Mouse (Mus musculus) forebrain, embryonic 11.5 days (tissue): ENCODE measurements around the gene Vps52. TPM values are rescaled to one million over a fixed set of nuclear protein-coding genes. Genes with fewer than 3 reads are reported as not detected.
A peak's percentile ranks its signal among the peaks of the same experiment; 100 is the strongest.
"Not testable (repeated sequence)": the region's sequence is repeated elsewhere in the genome, so short reads cannot be mapped to it uniquely, and the experiment has no call there.

ENCODE experiments used
- ATAC-seq: fragments of 200-750 bp; cut with Nextera tagmentation; replicated peaks from 2 replicates; pipeline ENCODE4 v1.8.0; 2017; ENCODE audit warnings: moderate TSS enrichment; ENCODE audit not compliant: low FRiP score
- DNase-seq: peaks from one replicate; pipeline ENCODE4 v3.0.0-alpha.2; 2017; ENCODE audit warnings: low spot score
- H3K27ac ChIP-seq: fragments of 300-500 bp; sonication (generic); 2 replicates; pipeline ENCODE4 v1.5.1; 2014; ENCODE audit warnings: low read depth, low read length
- H3K27me3 ChIP-seq: fragments of 300-500 bp; sonication (generic); 2 replicates; pipeline ENCODE4 v1.6.1; 2014; ENCODE audit warnings: mild to moderate bottlenecking, low read length, mixed read lengths; ENCODE audit not compliant: control insufficient read depth, insufficient read depth
- H3K36me3 ChIP-seq: fragments of 300-500 bp; sonication (generic); 2 replicates; pipeline ENCODE4 v1.6.1; 2014; ENCODE audit warnings: mild to moderate bottlenecking, low read length, moderate library complexity, mixed read lengths; ENCODE audit not compliant: control insufficient read depth, insufficient read depth
- H3K4me1 ChIP-seq: fragments of 300-500 bp; sonication (generic); replicated peaks from 2 replicates; pipeline ENCODE4 v1.6.1; 2014; ENCODE audit warnings: low read length, mixed read lengths; ENCODE audit not compliant: control insufficient read depth, insufficient read depth
- H3K4me2 ChIP-seq: fragments of 300-500 bp; sonication (generic); 2 replicates; pipeline ENCODE4 v1.6.1; 2014; ENCODE audit warnings: low read depth, mild to moderate bottlenecking, low read length, moderate library complexity, mixed read lengths; ENCODE audit not compliant: severe bottlenecking
- H3K4me3 ChIP-seq: fragments of 300-500 bp; sonication (generic); 2 replicates; pipeline ENCODE4 v1.5.1; 2014; ENCODE audit warnings: low read depth, low read length
- H3K9ac ChIP-seq: fragments of 300-500 bp; sonication (generic); 2 replicates; pipeline ENCODE4 v1.6.1; 2014; ENCODE audit warnings: low read length
- H3K9me3 ChIP-seq: fragments of 300-500 bp; sonication (generic); 2 replicates; pipeline ENCODE4 v1.6.1; 2016; ENCODE audit warnings: low read length, mixed read lengths; ENCODE audit not compliant: control insufficient read depth
- WGBS: fragments of 180-500 bp; shearing (Covaris S2); extraction: QIAGEN DNeasy Blood & Tissue Kit; methylation state at CpG from one replicate; pipeline ENCODE4 v1.1.7; 2014; 5-methylcytosine and 5-hydroxymethylcytosine counted together
- polyA plus RNA-seq: library from polyadenylated mRNA; unstranded; fragments of >200 nt; fragmentation: Nextera tagmentation; extraction: Ambion mirVana; gene quantifications from 2 replicates; pipeline ENCODE4 v1.2.1, GENCODE M21; 2014

Vps52 gene
- polyA plus RNA-seq, 1 experiment from 2014 or later: 46.8 TPM

DNA sequence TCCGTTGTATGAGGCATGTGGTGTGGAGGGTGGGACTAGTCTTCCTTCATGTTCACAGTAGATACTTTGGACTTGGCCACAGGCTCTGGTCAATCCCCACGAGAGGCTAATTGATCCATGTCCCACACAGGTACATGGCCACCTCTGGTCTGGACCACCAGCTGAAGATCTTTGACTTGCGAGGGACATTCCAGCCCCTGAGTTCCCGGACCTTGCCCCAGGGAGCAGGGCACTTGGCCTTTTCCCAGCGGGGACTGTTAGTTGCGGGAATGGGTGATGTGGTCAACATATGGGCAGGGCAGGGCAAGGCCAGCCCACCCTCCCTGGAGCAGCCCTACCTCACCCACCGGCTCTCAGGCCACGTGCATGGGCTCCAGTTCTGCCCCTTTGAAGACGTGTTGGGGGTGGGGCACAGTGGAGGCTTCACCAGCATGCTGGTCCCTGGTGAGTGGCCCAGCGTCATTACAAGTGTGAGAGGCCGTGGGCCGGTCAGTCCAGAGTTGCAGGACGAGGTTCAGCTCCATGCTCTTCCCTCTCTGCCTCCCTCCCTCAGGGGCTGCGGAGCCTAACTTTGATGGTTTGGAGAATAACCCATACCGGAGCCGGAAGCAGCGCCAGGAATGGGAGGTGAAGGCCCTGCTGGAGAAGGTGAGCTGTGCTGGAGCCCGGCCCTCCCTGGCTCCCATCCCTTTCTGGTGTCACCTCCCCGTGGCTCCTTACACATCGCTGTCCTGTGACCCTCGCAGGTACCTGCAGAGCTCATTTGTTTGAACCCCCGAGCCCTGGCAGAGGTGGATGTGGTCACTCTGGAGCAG is 7.3 kb upstream of the Vps52 start:
- Histone ChIP-seq H3K27ac (no peak overlapping the region), H3K4me3 (no peak overlapping the region), H3K4me1 (peaks cover 22% of the 10 kb centered on the region), H3K9ac (no peak overlapping the region), H3K4me2 (no peak overlapping the region), H3K9me3 (no peaks in the 10 kb centered on the region), H3K36me3 (peaks cover 9% of the 10 kb centered on the region), H3K27me3 (no peaks in the 10 kb centered on the region)
- DNase-seq: no peak
- ATAC-seq: no peak
- WGBS: 93% methylated on average over 22 of the region's 22 CpGs

DNA sequence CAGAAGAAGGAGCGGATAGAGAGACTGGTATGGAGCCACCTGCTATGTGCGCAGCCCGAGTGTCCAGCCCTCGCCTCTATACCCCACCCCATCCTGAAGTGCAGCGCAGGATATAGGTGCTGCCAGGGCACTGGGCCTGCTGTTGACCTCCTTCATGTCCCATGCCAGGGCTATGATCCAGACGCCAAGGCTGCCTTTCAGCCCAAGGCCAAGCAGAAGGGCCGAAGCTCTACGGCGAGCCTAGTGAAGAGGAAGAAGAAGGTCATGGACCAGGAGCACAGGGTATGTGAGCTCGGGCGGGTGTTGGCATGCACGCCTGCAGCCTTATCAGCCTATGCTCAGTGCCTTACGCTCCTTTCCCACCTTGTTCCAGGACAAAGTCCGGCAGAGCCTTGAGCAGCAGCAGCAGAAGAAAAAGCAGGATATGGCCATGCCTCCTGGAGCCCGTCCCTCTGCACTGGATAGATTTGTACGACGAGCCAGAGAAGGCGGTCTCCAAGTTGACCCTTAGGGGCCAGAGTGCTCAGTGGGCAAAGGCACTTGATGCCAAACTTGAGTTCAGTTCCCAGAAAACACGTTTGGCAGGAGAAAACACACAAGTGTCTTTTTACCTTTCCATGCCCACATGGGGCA is 6.6 kb upstream of the Vps52 start:
- WGBS: 91% methylated on average over 19 of the region's 19 CpGs
- Histone ChIP-seq H3K36me3 (peaks cover 13% of the 10 kb centered on the region), H3K9me3 (no peaks in the 10 kb centered on the region), H3K9ac (no peak overlapping the region), H3K4me1 (peaks cover 26% of the 10 kb centered on the region), H3K27me3 (no peaks in the 10 kb centered on the region), H3K4me2 (no peak overlapping the region), H3K4me3 (no peak overlapping the region), H3K27ac (no peak overlapping the region)
- no peak for DNase-seq
- no peak for ATAC-seq

DNA sequence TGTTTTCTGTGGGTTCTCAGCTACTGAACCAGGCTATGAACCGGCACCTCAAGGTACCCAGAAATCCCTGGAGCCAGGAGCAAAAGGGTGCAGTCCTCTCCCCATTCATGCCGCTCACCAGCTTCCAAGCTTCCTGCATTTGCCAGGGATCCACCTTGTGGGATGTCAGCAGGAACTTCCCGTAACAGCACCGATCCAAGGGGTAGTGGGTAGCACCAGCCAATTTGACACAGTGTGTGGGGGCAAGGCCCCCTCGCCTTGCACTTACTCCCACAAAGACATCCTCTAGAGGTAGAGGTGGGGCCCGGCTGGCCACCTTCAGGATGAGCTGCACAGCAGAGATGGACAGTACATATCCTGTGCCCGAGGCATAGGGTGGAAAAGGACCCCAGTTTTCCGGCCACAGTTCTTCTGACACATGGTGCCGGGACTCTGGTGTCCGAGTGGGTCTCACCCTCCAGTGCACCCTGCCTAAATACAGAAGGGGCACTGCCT is 5.4 kb upstream of the Vps52 start:
- Histone ChIP-seq H3K4me3 (no peak overlapping the region), H3K9me3 (no peaks in the 10 kb centered on the region), H3K27ac (no peak overlapping the region), H3K36me3 (peaks cover 12% of the 10 kb centered on the region), H3K4me1 (peaks cover 34% of the 10 kb centered on the region), H3K27me3 (no peaks in the 10 kb centered on the region), H3K9ac (no peak overlapping the region), H3K4me2 (peak overlapping the region; percentile 21; the same call in 1 of the 2 replicates)
- WGBS: 75% methylated on average over 10 of the region's 10 CpGs
- DNase-seq (no peak), ATAC-seq (no peak)

DNA sequence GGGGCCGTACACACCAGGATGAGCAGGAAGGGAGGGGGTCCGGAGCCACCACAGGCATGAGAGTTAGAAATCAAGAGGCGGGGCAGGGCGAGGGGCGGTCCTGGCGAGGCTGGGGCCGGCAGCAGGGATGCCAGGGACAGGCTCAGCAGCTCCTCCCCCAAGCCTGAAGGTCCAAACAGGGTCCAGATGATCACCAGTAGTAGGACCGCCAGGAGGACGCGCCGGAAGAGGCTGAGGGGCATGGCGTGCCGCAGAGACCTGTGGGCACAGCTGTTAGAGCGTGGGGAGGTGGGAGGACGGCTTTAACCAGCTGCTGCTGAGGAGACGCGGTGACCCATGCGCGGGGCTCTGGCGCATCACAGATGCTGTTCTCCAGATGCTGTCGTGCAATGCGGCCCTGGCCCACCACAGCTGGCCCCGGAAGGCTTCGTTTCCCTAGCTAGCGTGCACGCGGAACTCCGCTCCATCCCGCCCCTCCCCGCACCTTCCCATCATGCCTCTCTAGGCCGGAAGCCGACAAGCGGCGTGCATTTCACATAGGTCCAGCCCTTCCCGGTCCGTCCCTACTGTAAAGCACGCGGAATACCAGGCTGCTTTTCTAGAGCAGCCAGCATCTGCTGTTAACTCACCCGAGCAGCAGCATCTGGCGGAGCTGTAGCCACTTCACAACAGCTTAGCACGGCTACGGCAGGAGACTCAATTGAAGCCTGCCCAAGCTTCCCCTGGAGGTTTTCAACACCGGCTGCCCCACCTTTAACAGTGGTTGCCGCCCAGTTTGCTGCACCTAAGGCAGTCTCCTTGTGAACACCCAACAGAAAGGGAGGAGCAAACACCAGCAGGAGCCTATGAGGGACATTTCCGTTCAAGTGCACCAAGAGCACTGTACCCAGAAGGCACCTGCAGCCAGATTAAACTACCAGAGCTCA is 4.3 kb upstream of the Vps52 start, which contains the start of gene B3galt4:
B3galt4 (minus strand) TSS at position 468 of the 926 bp plus-strand sequence.
- peak within 1 kb of the TSS; percentile 82 for H3K27ac ChIP-seq
- peaks cover 12% of the 10 kb centered on the region for H3K36me3 ChIP-seq
- 1% methylated on average over 39 of the region's 45 CpGs for WGBS
- peaks cover 34% of the 10 kb centered on the region for H3K4me1 ChIP-seq
- ATAC-seq (peak; percentile 66), DNase-seq (peak; percentile 89)
- no peaks in the 10 kb centered on the region for H3K27me3 ChIP-seq
- H3K4me2 ChIP-seq: peak within 1 kb of the TSS; percentile 51
- peak within 1 kb of the TSS; percentile 66 for H3K9ac ChIP-seq
- peak within 1 kb of the TSS; percentile 29 for H3K4me3 ChIP-seq
- no peaks in the 10 kb centered on the region for H3K9me3 ChIP-seq

DNA sequence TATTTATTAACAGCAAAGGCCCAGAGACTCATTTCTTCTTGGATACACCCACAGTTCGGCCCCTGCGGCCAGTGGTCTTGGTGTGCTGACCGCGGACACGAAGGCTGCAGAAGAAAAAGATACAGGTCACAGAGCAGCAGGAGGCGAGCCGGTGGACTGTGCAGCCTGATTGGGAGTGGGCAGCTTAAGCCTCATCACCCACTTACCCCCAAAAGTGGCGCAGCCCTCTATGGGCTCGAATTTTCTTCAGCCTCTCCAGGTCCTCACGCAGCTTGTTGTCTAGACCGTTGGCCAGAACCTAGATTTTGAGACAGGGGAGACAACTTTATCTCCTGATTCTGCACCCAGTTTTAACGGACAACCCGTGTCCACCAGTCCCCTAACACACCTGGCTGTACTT is 3.6 kb upstream of the Vps52 start:
- H3K4me2 ChIP-seq: peak overlapping the region; percentile 51
- peaks cover 37% of the 10 kb centered on the region for H3K4me1 ChIP-seq
- H3K9ac ChIP-seq, H3K27me3 ChIP-seq, H3K27ac ChIP-seq, ATAC-seq, DNase-seq, H3K9me3 ChIP-seq: not testable (repeated sequence)
- 0 out of 2 replicates have a peak overlapping the region, but pooled peaks have one; percentile 29 for H3K4me3 ChIP-seq
- WGBS: 73% methylated on average over 13 of the region's 13 CpGs
- H3K36me3 ChIP-seq: peaks cover 12% of the 10 kb centered on the region

DNA sequence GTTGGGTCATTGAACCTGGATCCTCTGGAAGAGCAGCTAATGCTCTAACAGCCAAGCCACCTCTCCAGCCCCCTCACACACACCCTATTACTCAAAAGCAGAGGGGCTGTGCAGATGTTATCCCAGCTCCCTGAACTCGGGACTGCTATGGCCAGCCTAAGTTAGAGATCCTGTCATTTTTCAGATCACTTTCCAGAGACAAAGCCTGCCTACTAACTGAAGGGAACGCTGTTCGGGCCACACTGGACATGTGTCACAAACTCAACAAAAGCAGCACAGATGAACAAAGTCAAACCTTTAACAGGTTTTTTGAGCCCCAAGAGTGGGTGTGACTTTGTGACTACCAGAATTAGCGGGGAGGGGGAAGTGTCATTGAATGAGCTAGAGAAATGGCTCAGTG is 2.7 kb upstream of the Vps52 start:
- DNase-seq: no peak
- H3K4me1 ChIP-seq: peaks cover 39% of the 10 kb centered on the region
- no peaks in the 10 kb centered on the region for H3K9me3 ChIP-seq
- WGBS: 80% methylated on average over 4 of the region's 4 CpGs
- H3K4me2 ChIP-seq: no peak overlapping the region
- H3K9ac ChIP-seq: no peak overlapping the region; the same call in 1 of the 2 replicates
- no peaks in the 10 kb centered on the region for H3K27me3 ChIP-seq
- ATAC-seq: no peak
- H3K4me3 ChIP-seq: 0 out of 2 replicates have a peak overlapping the region, but pooled peaks have one; percentile 5
- peaks cover 12% of the 10 kb centered on the region for H3K36me3 ChIP-seq
- H3K27ac ChIP-seq: no peak overlapping the region

DNA sequence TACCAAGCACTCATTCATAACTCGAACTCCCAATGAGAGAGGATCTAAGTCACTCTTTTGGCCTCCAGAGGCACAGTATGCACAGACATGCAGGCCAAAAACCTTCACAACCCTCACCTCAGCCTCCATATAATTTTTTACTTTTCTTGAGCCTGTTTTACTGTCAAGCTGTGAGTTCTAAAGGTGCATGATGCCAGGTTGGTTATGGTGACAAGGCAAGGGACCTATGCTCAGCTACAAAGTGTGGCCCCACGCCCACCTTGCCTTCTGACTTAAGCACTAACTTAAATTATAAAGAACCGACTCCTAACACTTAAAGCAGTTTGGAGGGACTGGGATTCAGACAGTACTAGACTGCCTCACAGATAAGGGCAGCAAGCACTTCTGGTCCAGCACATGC is 2.3 kb upstream of the Vps52 start:
- H3K4me1 ChIP-seq: peaks cover 39% of the 10 kb centered on the region
- no peak overlapping the region; the same call in 1 of the 2 replicates for H3K9ac ChIP-seq
- no peak overlapping the region for H3K27ac ChIP-seq
- no peaks in the 10 kb centered on the region for H3K27me3 ChIP-seq
- H3K4me2 ChIP-seq: no peak overlapping the region
- DNase-seq (no peak), ATAC-seq (no peak)
- WGBS: 90% methylated on average over 3 of the region's 3 CpGs
- peak overlapping the region; percentile 5; the same call in 1 of the 2 replicates for H3K4me3 ChIP-seq
- H3K9me3 ChIP-seq: no peaks in the 10 kb centered on the region
- H3K36me3 ChIP-seq: peaks cover 12% of the 10 kb centered on the region
